Mouse (Mus musculus) liver, embryonic 11.5 days (tissue): ENCODE data around the gene Pglyrp1. TPM values are rescaled to one million over a fixed set of nuclear protein-coding genes. Genes with fewer than 3 reads are reported as not detected.

Source experiments
- ATAC-seq: fragments of 200-750 bp; cut with Nextera tagmentation; replicated peaks from 2 replicates; pipeline ENCODE4 v1.8.0; 2017; ENCODE audit warnings: moderate number of reproducible peaks, mild to moderate bottlenecking, moderate TSS enrichment, moderate library complexity; ENCODE audit not compliant: low FRiP score
- DNase-seq: peaks from one replicate; pipeline ENCODE4 v3.0.0-alpha.2; 2017; ENCODE audit warnings: low spot score
- H3K27ac ChIP-seq: fragments of 300-500 bp; sonication (generic); 2 replicates; pipeline ENCODE4 v1.5.1; 2014; ENCODE audit warnings: mild to moderate bottlenecking, low read depth, low read length, control low read depth
- H3K27me3 ChIP-seq: fragments of 300-500 bp; sonication (generic); replicated peaks from 2 replicates; pipeline ENCODE4 v1.6.1; 2014; ENCODE audit warnings: low read length, mixed read lengths; ENCODE audit not compliant: control insufficient read depth, insufficient read depth
- H3K36me3 ChIP-seq: fragments of 300-500 bp; sonication (generic); 2 replicates; pipeline ENCODE4 v1.6.1; 2014; ENCODE audit warnings: mild to moderate bottlenecking, low read length, moderate library complexity, mixed read lengths; ENCODE audit not compliant: control insufficient read depth, insufficient read depth
- H3K4me1 ChIP-seq: fragments of 300-500 bp; sonication (generic); replicated peaks from 2 replicates; pipeline ENCODE4 v1.6.1; 2014; ENCODE audit warnings: low read length, mixed read lengths; ENCODE audit not compliant: control insufficient read depth, insufficient read depth
- H3K4me2 ChIP-seq: fragments of 300-500 bp; sonication (generic); 2 replicates; pipeline ENCODE4 v1.6.1; 2014; ENCODE audit warnings: mild to moderate bottlenecking, control low read depth, moderate library complexity
- H3K4me3 ChIP-seq: fragments of 300-500 bp; sonication (generic); 2 replicates; pipeline ENCODE4 v1.5.1; 2014; ENCODE audit warnings: low read depth, low read length, control low read depth
- H3K9ac ChIP-seq: fragments of 300-500 bp; sonication (generic); 2 replicates; pipeline ENCODE4 v1.6.1; 2014; ENCODE audit warnings: low read depth, low read length, control low read depth
- H3K9me3 ChIP-seq: fragments of 300-500 bp; sonication (generic); 2 replicates; pipeline ENCODE4 v1.6.1; 2016; ENCODE audit warnings: low read length, inconsistent platforms, mixed read lengths; ENCODE audit not compliant: control insufficient read depth
- WGBS: fragments of 180-500 bp; shearing (Covaris S2); extraction: QIAGEN DNeasy Blood & Tissue Kit; methylation state at CpG from one replicate; pipeline ENCODE4 v1.1.7; 2014; 5-methylcytosine and 5-hydroxymethylcytosine counted together
- polyA plus RNA-seq: library from polyadenylated mRNA; unstranded; fragments of >200 nt; fragmentation: Nextera tagmentation; extraction: Ambion mirVana; gene quantifications from 2 replicates; pipeline ENCODE4 v1.2.1, GENCODE M21; 2014

Gene Pglyrp1
- polyA plus RNA-seq, 1 experiment from 2014 or later: 7.9 TPM

DNA sequence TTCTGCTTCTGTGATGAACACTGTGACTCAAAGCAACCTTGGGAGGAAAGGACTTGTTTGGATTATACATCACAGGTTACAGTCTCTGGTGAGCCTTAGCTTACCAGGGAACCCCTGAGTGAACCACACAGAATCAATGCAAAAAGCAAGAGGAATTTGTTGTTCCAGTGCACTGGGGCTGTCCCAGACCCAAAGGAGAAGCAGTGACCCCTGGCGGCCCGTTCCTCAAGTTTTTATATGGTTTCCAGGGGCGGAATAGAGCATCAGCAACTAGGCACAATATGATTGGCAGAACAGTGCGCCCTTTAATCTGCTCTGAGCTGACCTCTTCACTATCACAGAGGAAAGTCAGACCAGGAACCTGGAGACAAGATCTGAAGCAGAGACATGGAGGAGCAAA is 45.1 kb downstream of the Pglyrp1 start:
- no peaks in the 10 kb centered on the region for H3K36me3 ChIP-seq
- H3K27ac ChIP-seq: no peak overlapping the region
- no peak overlapping the region for H3K9ac ChIP-seq
- DNase-seq: no peak
- no peaks in the 10 kb centered on the region for H3K9me3 ChIP-seq
- no peaks in the 10 kb centered on the region for H3K27me3 ChIP-seq
- ATAC-seq: no peak
- no peak overlapping the region for H3K4me2 ChIP-seq
- H3K4me3 ChIP-seq: no peak overlapping the region
- WGBS: 63% methylated on average over 4 of the region's 4 CpGs
- no peaks in the 10 kb centered on the region for H3K4me1 ChIP-seq

DNA sequence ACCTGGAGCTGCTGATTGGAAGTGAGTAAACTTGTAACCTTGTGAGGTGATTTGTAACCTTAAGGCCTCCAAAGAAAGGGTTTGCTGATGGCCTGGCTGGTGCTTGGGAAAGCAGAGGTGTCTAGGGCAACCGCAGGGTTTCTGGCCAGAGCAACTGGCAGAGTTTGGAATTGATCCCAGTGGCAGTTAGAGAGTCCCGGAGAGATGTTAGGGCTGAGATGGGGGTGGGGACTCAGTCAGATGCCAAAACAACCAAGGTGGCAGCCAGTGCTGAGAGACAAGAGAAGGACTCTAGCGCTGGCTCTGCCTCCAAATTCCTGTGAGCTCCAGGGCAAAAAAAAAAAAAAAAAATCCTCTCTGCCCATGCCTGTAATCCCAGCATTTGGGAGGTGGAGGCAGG is 46.8 kb downstream of the Pglyrp1 start:
- Histone ChIP-seq H3K9ac (no peak overlapping the region), H3K4me2 (no peak overlapping the region), H3K27ac (no peak overlapping the region), H3K27me3 (peaks cover 7% of the 10 kb centered on the region), H3K9me3 (no peaks in the 10 kb centered on the region), H3K36me3 (no peaks in the 10 kb centered on the region), H3K4me3 (no peak overlapping the region), H3K4me1 (no peaks in the 10 kb centered on the region)
- no peak for ATAC-seq
- DNase-seq: no peak
- WGBS: 64% methylated on average over 3 of the region's 3 CpGs

DNA sequence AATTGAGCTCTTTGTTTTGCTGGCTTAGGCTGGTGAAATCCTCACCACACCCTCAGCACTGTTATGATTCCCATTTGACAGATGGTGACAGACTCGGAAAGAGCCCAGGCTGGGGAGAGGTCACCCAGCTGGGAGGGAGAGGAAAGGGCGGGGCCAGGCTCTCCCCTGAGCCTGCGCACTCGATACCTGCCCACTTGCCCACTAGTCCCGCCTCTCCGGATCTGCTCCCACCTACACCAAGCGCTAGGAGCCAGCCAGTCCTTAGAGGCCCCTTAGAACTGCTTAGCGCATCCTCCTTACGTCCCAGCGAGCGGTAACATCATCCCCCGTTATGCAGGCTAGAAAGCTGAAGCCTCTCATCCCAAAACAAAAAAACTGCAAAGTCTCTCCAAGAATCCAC is 49.9 kb downstream of the Pglyrp1 start:
- peak overlapping the region; percentile 30; the same call in 1 of the 2 replicates for H3K4me2 ChIP-seq
- no peak for DNase-seq
- H3K27ac ChIP-seq: no peak overlapping the region
- no peaks in the 10 kb centered on the region for H3K36me3 ChIP-seq
- peaks cover 3% of the 10 kb centered on the region; the same call in 1 of the 2 replicates for H3K4me1 ChIP-seq
- WGBS: 1% methylated on average over 12 of the region's 12 CpGs
- no peaks in the 10 kb centered on the region for H3K9me3 ChIP-seq
- 0 out of 2 replicates have a peak, but pooled peaks have one; percentile 27 for ATAC-seq
- no peak overlapping the region for H3K4me3 ChIP-seq
- H3K9ac ChIP-seq: no peak overlapping the region
- H3K27me3 ChIP-seq: peaks cover 37% of the 10 kb centered on the region

DNA sequence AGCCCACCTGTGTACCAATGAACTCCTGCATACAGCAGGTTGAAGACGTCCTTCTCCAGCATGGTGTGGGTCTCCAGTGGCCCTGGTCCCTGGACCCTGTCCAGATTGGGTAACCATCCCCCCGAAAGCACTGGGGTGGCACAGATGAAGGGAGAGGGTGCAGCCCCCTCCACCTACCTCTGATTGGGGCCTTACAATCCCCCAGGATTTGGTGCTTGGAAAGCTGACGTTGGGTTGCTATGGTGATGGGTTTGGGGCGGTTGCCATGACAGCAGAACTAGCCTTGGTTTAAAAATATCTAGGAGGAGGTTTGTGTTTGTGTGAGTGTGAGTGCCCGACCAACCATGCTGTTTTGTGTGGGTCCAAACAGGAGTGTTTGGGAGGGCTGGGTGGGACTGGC is 51.7 kb downstream of the Pglyrp1 start:
- WGBS: 52% methylated on average over 5 of the region's 5 CpGs
- peaks cover 54% of the 10 kb centered on the region for H3K27me3 ChIP-seq
- no peak for DNase-seq

DNA sequence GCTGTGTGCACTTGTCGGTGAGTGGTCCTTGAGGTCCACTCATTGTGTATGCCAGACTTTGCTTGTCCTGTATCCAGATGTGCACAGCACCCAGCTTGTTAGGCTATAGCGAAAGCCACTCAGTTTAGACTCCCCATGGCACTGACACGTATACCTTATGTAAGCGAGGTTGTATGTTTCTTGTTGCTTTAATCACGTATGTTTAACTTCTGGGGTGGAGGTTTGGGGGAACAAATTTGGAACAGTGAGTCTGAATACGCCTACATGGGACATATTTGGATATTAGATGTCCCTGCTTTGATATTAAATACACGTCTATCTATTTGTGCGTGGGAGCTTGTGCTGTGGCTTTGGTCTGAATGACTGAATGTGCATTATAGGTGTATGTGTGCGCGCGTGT is 52.1 kb downstream of the Pglyrp1 start:
- H3K4me2 ChIP-seq: no peak overlapping the region
- 73% methylated on average over 11 of the region's 11 CpGs for WGBS
- no peak overlapping the region for H3K4me3 ChIP-seq
- ATAC-seq (no peak), DNase-seq (no peak)
- H3K27ac ChIP-seq: no peak overlapping the region
- H3K4me1 ChIP-seq: peaks cover 3% of the 10 kb centered on the region; the same call in 1 of the 2 replicates
- H3K27me3 ChIP-seq: peaks cover 59% of the 10 kb centered on the region
- H3K9ac ChIP-seq: no peak overlapping the region
- no peaks in the 10 kb centered on the region for H3K9me3 ChIP-seq
- H3K36me3 ChIP-seq: no peaks in the 10 kb centered on the region

More for the DNA sequence above, 51.7 kb downstream of the Pglyrp1 start:
- Histone ChIP-seq H3K27ac (no peak overlapping the region), H3K9me3 (no peaks in the 10 kb centered on the region), H3K4me2 (no peak overlapping the region), H3K36me3 (no peaks in the 10 kb centered on the region), H3K4me3 (no peak overlapping the region), H3K4me1 (peaks cover 3% of the 10 kb centered on the region; the same call in 1 of the 2 replicates), H3K9ac (no peak overlapping the region)
- no peak for ATAC-seq

DNA sequence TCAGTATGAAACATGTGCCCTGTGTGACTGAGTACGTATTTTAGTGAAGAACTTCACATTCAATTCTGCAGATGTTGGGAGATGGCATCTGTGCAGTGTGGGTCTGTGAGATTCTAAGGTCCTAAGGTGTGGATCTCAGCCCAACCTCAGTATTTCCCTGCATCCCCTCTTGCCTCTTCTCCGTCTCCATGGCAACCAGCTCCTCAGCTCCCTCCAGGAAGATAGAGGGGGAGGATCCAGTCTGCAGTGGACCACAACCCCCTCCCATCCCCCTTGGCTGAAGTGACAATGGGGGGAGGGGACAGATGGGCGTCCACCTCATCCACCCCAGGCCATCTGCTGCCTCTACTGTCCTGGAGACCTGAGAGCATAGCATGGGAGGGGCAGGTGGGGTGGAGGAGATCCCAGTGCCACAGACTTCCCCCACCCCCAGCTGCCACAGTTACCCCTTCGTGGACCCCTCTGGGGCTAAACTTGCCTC is 52.6 kb downstream of the Pglyrp1 start:
- Histone ChIP-seq H3K4me2 (no peak overlapping the region), H3K27me3 (peaks cover 61% of the 10 kb centered on the region), H3K4me1 (peaks cover 3% of the 10 kb centered on the region; the same call in 1 of the 2 replicates), H3K36me3 (no peaks in the 10 kb centered on the region), H3K27ac (no peak overlapping the region), H3K9me3 (no peaks in the 10 kb centered on the region), H3K4me3 (no peak overlapping the region), H3K9ac (no peak overlapping the region)
- WGBS: 37% methylated on average over 4 of the region's 4 CpGs
- no peak for DNase-seq
- no peak for ATAC-seq

DNA sequence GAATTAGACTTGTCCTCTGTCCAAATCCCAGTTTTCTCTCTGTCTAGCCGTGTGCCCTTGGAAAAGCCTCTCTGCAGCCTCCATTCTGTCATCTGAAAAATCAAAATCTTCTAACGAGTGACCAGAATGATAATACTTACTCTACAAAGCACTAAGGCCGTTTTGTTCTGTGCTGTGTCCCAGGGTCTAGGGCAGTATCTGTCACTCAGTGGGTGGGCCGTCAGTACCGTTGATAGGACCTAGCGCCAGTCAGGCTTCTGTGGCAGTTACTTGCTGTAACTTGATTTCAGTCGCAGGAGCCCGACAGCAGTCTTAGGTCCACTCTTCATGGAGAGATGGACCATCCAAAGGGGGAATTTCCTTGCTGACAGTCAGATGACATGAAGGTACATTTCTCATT is 53.2 kb downstream of the Pglyrp1 start:
- Histone ChIP-seq H3K4me2 (no peak overlapping the region), H3K9me3 (no peaks in the 10 kb centered on the region), H3K9ac (no peak overlapping the region), H3K4me1 (peaks cover 3% of the 10 kb centered on the region; the same call in 1 of the 2 replicates), H3K4me3 (no peak overlapping the region), H3K27me3 (peaks cover 61% of the 10 kb centered on the region), H3K36me3 (no peaks in the 10 kb centered on the region), H3K27ac (no peak overlapping the region)
- 10% methylated on average over 8 of the region's 8 CpGs for WGBS
- DNase-seq: no peak
- no peak for ATAC-seq

DNA sequence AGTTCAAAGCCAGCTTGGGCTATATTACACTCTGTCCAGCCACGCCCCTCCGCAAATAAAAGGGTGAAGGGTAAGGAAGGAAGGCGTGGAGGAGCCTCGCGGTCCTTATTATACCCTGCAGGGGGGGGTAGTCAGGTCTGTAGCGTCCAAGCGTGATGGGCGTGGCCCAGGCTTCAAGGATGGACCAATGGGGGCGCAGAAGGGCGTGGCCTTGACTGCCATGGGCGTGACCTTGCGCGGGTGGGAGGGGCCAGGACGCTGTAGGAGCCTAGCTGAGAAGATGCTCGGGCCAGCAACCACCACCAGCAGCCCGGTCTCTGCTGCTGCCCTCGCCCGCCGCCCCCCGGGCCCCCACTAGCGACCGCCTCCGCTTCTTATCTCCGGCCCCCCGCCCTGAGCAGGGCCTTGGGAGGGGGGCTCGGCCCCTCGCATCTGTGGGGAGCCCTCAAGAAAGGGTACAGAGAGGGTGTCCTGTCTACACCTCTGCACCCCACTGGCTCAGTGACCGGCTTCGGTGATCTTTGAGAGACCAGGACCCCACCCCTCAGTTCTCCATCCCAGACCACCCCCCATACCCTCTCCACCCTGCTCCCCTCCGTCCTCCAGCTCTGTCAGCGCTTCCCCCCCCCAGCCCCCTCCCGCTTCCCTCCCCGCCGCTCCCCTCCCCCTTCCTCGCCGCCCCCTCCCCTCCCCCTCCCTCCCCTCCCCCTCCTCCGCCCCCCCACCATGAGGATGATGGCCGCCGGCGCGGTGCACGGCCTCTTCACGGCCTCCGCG is 54.2 kb downstream of the Pglyrp1 start, which contains the start of gene Nova2:
Gene Nova2 (plus strand): TSS at position 727 of the 777 bp plus-strand sequence.
- no peaks in the 10 kb centered on the region for H3K36me3 ChIP-seq

More for the DNA sequence above, 54.2 kb downstream of the Pglyrp1 start, which contains the start of gene Nova2:
- Histone ChIP-seq H3K9ac (peak within 1 kb of the TSS; percentile 43; the same call in 1 of the 2 replicates), H3K4me2 (peak within 1 kb of the TSS; percentile 79), H3K27me3 (peaks cover 63% of the 10 kb centered on the region), H3K9me3 (no peaks in the 10 kb centered on the region), H3K27ac (no peak within 1 kb of the TSS), H3K4me1 (peaks cover 3% of the 10 kb centered on the region; the same call in 1 of the 2 replicates), H3K4me3 (peak within 1 kb of the TSS; percentile 56)
- DNase-seq: peak; percentile 79
- peak; percentile 88 for ATAC-seq
- under 1% methylated on average over 26 of the region's 45 CpGs for WGBS
